Mouse (Mus musculus) lung, embryonic 16.5 days (tissue): ENCODE results near the gene Cdh13. TPM values are rescaled to one million over a fixed set of nuclear protein-coding genes. Genes with fewer than 3 reads are reported as not detected.

ENCODE experiments used
- ATAC-seq: fragments of 200-750 bp; cut with Nextera tagmentation; 2 replicates; pipeline ENCODE4 v1.8.0; 2017; ENCODE audit warnings: low read depth, mild to moderate bottlenecking, moderate library complexity
- H3K27ac ChIP-seq: fragments of 300-500 bp; sonication (generic); 2 replicates; pipeline ENCODE4 v1.5.1; 2014; ENCODE audit warnings: mild to moderate bottlenecking, control low read depth, low read length
- H3K27me3 ChIP-seq: fragments of 300-500 bp; sonication (generic); 2 replicates; pipeline ENCODE4 v1.6.1; 2014; ENCODE audit warnings: low read depth, low read length, mixed read lengths; ENCODE audit not compliant: control insufficient read depth, insufficient read depth
- H3K36me3 ChIP-seq: fragments of 300-500 bp; sonication (generic); 2 replicates; pipeline ENCODE4 v1.6.1; 2014; ENCODE audit warnings: low read length; ENCODE audit not compliant: control insufficient read depth, insufficient read depth
- H3K4me1 ChIP-seq: fragments of 300-500 bp; sonication (generic); replicated peaks from 2 replicates; pipeline ENCODE4 v1.6.1; 2014; ENCODE audit warnings: low read length, mixed read lengths; ENCODE audit not compliant: control insufficient read depth, insufficient read depth
- H3K4me2 ChIP-seq: fragments of 300-500 bp; sonication (generic); 2 replicates; pipeline ENCODE4 v1.6.1; 2014; ENCODE audit warnings: low read depth, low read length, control low read depth
- H3K4me3 ChIP-seq: fragments of 300-500 bp; sonication (generic); 2 replicates; pipeline ENCODE4 v1.5.1; 2014; ENCODE audit warnings: mild to moderate bottlenecking, low read length, control low read depth
- H3K9ac ChIP-seq: fragments of 300-500 bp; sonication (generic); 2 replicates; pipeline ENCODE4 v1.6.1; 2014; ENCODE audit warnings: low read length, control low read depth
- H3K9me3 ChIP-seq: fragments of 300-500 bp; sonication (generic); 2 replicates; pipeline ENCODE4 v1.6.1; 2016; ENCODE audit warnings: low read length; ENCODE audit not compliant: control insufficient read depth
- WGBS: fragments of 180-500 bp; shearing (Covaris S2); extraction: QIAGEN DNeasy Blood & Tissue Kit; methylation state at CpG from one replicate; pipeline ENCODE4 v1.1.7; 2014; 5-methylcytosine and 5-hydroxymethylcytosine counted together
- polyA plus RNA-seq: library from polyadenylated mRNA; unstranded; fragments of >200 nt; fragmentation: Nextera tagmentation; extraction: Ambion mirVana; gene quantifications from 2 replicates; pipeline ENCODE4 v1.2.1, GENCODE M21; 2015

Cdh13 gene
- polyA plus RNA-seq, 1 experiment from 2014 or later = 5.8 TPM

DNA sequence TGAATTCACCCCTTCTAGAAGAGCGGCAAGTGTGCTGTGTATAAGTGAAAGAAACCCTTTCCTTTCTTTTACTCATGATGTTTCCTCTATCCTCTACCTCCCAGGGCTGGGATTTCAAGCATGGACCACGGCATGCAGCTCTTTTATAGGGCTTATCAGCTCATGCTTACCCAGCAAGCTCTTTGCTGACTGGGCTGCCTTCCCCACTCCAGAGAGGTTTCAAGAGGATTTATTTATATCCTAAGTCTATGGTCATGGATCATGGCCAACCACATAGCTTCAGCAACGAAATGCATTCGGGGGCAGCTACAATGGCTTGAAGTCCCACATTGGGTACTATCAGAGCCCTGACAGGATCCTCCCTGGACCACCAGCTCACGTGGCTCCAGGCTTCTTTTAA lies 304.4 kb downstream of the Cdh13 start:
- ATAC-seq = no peak
- no peaks in the 10 kb centered on the region for H3K27me3 ChIP-seq
- no peaks in the 10 kb centered on the region for H3K4me1 ChIP-seq
- no peaks in the 10 kb centered on the region for H3K9me3 ChIP-seq
- no peak overlapping the region for H3K4me2 ChIP-seq
- H3K36me3 ChIP-seq = no peaks in the 10 kb centered on the region
- H3K9ac ChIP-seq = no peak overlapping the region
- H3K27ac ChIP-seq = no peak overlapping the region
- H3K4me3 ChIP-seq = no peak overlapping the region
- WGBS = 64% methylated on average over 5 of the region's 5 CpGs

DNA sequence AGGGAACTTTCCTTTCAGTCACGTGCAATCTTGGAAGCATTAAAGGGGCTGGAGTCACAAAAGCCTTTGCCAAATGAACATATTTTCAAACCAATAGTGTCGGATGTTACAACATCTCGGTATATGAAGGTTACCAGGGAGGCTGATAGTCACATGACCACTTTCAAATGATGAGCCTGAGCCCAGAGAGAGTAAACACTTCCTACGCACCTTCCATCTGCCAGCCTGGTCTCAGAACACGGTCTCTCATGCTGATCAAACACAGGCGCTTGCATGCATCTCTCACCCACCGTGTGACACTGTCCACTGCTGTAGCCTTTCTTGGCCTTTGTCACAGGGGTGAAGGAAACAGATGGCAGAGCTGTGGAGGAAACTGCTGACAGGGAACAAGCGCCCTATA lies 313.3 kb downstream of the Cdh13 start:
- 68% methylated on average over 8 of the region's 8 CpGs for WGBS
- Histone ChIP-seq H3K4me1 (no peaks in the 10 kb centered on the region), H3K27me3 (no peaks in the 10 kb centered on the region), H3K4me2 (no peak overlapping the region), H3K27ac (no peak overlapping the region), H3K9me3 (no peaks in the 10 kb centered on the region), H3K36me3 (no peaks in the 10 kb centered on the region), H3K4me3 (no peak overlapping the region), H3K9ac (no peak overlapping the region)
- no peak for ATAC-seq

DNA sequence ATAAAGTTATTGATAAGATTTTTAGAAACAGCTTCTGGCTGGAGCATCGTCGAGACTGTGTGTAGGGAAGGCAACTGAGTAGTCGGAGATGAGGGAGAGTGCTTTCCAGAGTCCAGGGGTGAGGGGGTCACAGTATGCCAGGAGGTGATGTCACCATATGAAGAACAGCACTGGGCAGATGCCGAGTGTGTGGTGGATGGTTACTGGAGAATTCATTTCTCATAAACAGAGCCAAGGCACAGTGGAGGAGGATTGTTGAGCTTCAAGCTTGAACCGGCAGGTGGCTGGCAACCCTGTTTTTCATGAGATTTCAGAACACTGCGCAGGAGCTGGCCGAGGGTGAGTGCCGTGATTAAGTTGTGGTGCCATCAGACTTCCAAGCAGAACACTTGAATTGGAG lies 317.8 kb downstream of the Cdh13 start:
- Histone ChIP-seq H3K9me3 (no peaks in the 10 kb centered on the region), H3K27me3 (no peaks in the 10 kb centered on the region), H3K36me3 (no peaks in the 10 kb centered on the region), H3K9ac (no peak overlapping the region), H3K4me1 (no peaks in the 10 kb centered on the region), H3K27ac (no peak overlapping the region), H3K4me3 (no peak overlapping the region), H3K4me2 (no peak overlapping the region)
- 68% methylated on average over 8 of the region's 8 CpGs for WGBS
- no peak for ATAC-seq

DNA sequence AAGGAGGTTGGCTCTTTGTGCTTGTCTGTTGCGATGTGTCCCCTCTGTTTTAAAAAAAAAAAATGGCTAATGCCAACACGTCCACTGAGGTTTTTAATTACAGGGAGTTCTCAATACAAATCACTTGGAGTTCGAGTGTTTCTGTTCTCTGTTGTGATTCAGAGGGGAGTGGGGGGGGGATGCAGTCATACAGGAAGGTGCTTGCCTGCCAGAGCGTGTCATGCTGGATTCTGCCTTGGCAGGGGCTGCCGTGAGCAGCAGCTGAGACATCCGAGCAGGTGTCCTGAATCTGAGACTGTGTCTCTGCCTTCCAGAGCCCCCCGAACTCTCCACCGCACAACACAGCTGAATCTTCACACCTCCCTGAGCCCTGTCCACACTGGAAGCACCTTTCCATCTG lies 318.5 kb downstream of the Cdh13 start:
- Histone ChIP-seq H3K4me3 (no peak overlapping the region), H3K9ac (no peak overlapping the region), H3K9me3 (no peaks in the 10 kb centered on the region), H3K4me2 (no peak overlapping the region), H3K4me1 (no peaks in the 10 kb centered on the region), H3K27me3 (no peaks in the 10 kb centered on the region), H3K27ac (no peak overlapping the region), H3K36me3 (no peaks in the 10 kb centered on the region)
- no peak for ATAC-seq
- WGBS = 72% methylated on average over 8 of the region's 8 CpGs

DNA sequence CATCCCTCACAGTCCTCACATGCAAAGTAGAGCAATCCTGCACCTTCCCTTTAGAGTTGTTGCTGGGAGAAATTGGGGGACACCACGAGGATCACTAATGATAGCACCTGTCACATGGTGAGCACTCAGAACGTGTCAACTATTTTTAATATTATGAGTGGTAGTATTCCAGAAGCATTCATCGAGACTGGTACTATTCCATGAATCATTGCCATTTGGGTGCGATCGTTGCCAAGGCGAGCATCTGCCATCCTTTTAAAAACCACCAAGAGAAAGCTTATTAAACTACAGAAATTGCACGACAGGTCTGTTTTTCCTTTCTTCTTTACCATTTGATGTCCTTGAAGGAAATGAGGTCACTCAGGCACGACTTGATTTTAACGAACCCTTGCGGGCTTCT lies 328.0 kb downstream of the Cdh13 start:
- Histone ChIP-seq H3K27me3 (no peaks in the 10 kb centered on the region), H3K27ac (no peak overlapping the region), H3K36me3 (no peaks in the 10 kb centered on the region), H3K9me3 (no peaks in the 10 kb centered on the region), H3K4me2 (no peak overlapping the region), H3K4me1 (no peaks in the 10 kb centered on the region), H3K4me3 (no peak overlapping the region), H3K9ac (no peak overlapping the region)
- WGBS = 88% methylated on average over 10 of the region's 10 CpGs
- ATAC-seq = no peak

DNA sequence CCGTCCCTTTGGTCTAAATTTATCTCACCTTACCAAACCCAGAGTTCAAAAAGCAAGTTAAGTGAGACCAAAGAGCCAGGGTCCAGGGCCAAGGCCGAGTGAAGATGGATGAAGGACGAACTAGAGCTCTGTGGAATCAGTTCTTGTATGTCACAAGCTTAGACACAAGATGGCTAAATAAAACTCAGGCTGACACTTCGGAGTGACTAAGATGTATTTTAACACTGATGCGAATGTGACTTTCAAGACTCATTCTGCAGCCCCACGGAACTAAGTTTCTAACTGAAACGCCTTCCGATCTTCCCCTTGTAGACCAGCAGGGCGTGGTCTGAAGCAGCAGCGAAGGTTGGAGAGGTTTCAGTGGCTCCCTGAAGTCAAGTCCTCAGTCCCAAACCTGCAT lies 334.7 kb downstream of the Cdh13 start:
- H3K4me3 ChIP-seq = no peak overlapping the region
- WGBS = 87% methylated on average over 10 of the region's 10 CpGs
- H3K9me3 ChIP-seq = no peaks in the 10 kb centered on the region
- H3K4me1 ChIP-seq = no peaks in the 10 kb centered on the region
- no peaks in the 10 kb centered on the region for H3K27me3 ChIP-seq
- no peak overlapping the region for H3K27ac ChIP-seq
- no peaks in the 10 kb centered on the region for H3K36me3 ChIP-seq
- no peak for ATAC-seq
- no peak overlapping the region for H3K4me2 ChIP-seq
- H3K9ac ChIP-seq = no peak overlapping the region

DNA sequence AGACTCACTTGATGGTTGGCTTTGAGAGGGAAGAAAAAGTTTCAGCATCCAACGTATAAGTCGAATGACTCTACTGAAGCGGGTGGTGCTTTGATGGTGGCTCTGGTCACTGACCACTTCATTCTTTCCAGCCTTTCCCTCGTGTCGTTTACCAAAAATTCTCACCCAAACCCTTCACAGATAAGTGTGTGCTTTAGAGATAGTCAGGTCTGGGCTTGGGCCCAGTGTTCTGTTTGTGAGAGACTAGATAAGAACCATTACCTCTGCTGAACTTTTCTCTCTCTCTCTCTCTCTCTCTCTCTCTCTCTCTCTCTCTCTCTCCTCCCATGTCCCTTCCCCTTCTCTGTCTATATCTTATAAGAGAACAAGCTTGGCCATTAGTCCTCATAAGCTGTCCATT lies 342.9 kb downstream of the Cdh13 start:
- no peak for ATAC-seq
- H3K27ac ChIP-seq = no peak overlapping the region
- H3K9me3 ChIP-seq = no peaks in the 10 kb centered on the region
- H3K4me1 ChIP-seq = no peaks in the 10 kb centered on the region
- H3K9ac ChIP-seq = no peak overlapping the region
- H3K4me2 ChIP-seq = no peak overlapping the region
- H3K36me3 ChIP-seq = no peaks in the 10 kb centered on the region
- no peak overlapping the region for H3K4me3 ChIP-seq
- 57% methylated on average over 5 of the region's 5 CpGs for WGBS
- H3K27me3 ChIP-seq = no peaks in the 10 kb centered on the region

DNA sequence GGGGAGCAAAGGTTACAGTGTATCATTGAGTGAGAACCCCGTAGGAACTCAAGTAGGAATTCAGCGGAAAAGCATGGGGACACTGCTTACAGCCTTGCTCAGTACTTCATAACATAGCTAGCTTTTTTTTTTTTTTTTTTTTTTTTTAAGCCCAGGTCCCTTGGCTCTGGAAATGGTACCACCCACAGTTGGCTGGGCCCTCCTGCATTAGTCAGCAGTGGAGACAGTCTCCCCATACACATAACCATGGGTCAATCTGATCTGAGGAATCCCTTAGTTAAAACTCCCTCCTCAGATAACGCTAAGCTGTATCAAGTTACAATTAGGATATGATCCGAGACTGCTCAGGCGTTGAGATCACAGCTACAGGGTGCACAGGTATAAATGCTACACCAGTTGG lies 344.2 kb downstream of the Cdh13 start:
- ATAC-seq = no peak
- Histone ChIP-seq H3K27me3 (no peaks in the 10 kb centered on the region), H3K9ac (no peak overlapping the region), H3K9me3 (no peaks in the 10 kb centered on the region), H3K4me2 (no peak overlapping the region), H3K36me3 (no peaks in the 10 kb centered on the region), H3K4me1 (no peaks in the 10 kb centered on the region), H3K27ac (no peak overlapping the region), H3K4me3 (no peak overlapping the region)
- WGBS = 53% methylated on average over 5 of the region's 5 CpGs

DNA sequence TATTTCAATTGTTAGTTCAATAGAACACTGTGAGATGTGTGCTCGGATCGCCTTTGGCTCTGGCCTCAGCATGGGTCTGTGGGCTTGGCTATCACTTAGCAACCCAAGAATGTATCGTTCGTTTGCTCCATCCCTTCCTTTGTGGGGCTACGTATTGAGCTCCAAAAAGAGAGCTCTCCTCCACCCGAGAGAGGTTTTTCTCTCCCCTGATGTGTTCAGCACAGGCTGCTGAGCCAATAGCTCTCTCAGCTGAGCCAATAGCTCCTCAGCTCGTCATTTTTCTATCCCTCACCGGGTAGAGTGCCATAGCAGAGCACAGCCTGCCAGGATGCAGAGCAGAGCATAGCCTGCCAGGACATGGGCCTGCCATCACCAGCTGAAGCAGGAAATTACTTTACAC lies 345.2 kb downstream of the Cdh13 start:
- no peak overlapping the region for H3K27ac ChIP-seq
- H3K9ac ChIP-seq = no peak overlapping the region
- 65% methylated on average over 8 of the region's 8 CpGs for WGBS
- no peaks in the 10 kb centered on the region for H3K9me3 ChIP-seq
- no peak overlapping the region for H3K4me2 ChIP-seq
- ATAC-seq = no peak
- H3K36me3 ChIP-seq = no peaks in the 10 kb centered on the region
- no peak overlapping the region for H3K4me3 ChIP-seq
- H3K4me1 ChIP-seq = no peaks in the 10 kb centered on the region
- H3K27me3 ChIP-seq = no peaks in the 10 kb centered on the region

DNA sequence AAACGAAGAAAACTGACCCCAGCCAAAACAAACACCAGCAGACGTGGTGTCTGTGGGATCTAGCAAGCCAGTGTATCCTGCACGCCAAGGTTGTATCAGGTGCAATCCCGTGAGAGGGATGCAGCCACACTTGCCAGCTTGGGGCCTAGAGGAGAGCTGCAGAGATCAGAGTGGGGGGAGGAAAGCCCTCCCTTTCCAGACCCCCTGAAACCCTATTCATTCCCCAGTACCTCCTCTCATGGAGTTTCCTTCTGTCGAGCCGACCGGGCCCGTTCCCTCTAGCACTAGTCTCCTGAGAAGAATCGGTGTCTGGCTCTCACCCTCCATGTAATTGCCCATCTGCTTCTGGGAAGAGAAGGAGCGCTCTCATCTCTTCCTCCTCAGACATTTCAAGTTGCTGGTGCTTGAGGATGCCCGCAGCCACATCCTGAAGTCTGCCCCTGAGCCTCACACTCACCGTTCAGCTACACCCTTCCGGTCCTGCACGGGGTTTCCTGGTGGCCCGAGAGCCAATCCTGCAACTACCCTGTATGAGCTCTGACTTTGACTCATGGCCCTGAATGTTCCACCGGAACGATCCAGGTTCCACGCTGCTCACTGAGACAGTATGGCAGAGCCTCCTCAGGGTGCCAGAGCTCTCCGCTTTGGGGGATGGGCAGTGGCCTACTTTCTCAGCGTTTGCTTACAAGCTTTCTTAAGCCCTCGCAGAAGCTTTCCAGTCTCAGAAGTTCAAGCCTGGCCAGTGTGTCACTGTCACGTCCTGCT lies 351.9 kb downstream of the Cdh13 start:
- Histone ChIP-seq H3K36me3 (no peaks in the 10 kb centered on the region), H3K4me3 (no peak overlapping the region), H3K9ac (no peak overlapping the region), H3K4me2 (no peak overlapping the region), H3K27ac (no peak overlapping the region), H3K27me3 (no peaks in the 10 kb centered on the region), H3K9me3 (no peaks in the 10 kb centered on the region), H3K4me1 (no peaks in the 10 kb centered on the region)
- 66% methylated on average over 22 of the region's 22 CpGs for whole genome bisulfite sequencing
- no peak for ATAC-seq
